Mouse (Mus musculus) intestine, embryonic 14.5 days (tissue): ENCODE measurements around the gene Hbq1b. TPM values are rescaled to one million over a fixed set of nuclear protein-coding genes. Genes with fewer than 3 reads are reported as not detected.
"Not testable (repeated sequence)": the region's sequence is repeated elsewhere in the genome, so short reads cannot be mapped to it uniquely, and the experiment has no call there.

ENCODE experiments used
- ATAC-seq: fragments of 200-750 bp; cut with Nextera tagmentation; replicated peaks from 2 replicates; pipeline ENCODE4 v1.8.0; 2017; ENCODE audit warnings: low read depth, moderate number of reproducible peaks, moderate TSS enrichment, moderate library complexity; ENCODE audit not compliant: low FRiP score, low TSS enrichment
- DNase-seq: peaks from one replicate; pipeline ENCODE4 v3.0.0-alpha.2; 2018; ENCODE audit warnings: low spot score
- H3K27ac ChIP-seq: fragments of 300-500 bp; sonication (generic); 2 replicates; pipeline ENCODE4 v1.5.1; 2014; ENCODE audit warnings: low read depth, mild to moderate bottlenecking, control low read depth
- H3K27me3 ChIP-seq: fragments of 300-500 bp; sonication (generic); replicated peaks from 2 replicates; pipeline ENCODE4 v1.6.1; 2014; ENCODE audit warnings: low read length, control low read depth; ENCODE audit not compliant: control insufficient read depth, insufficient read depth
- H3K36me3 ChIP-seq: fragments of 300-500 bp; sonication (generic); 2 replicates; pipeline ENCODE4 v1.6.1; 2014; ENCODE audit warnings: low read length, control low read depth; ENCODE audit not compliant: control insufficient read depth, insufficient read depth
- H3K4me1 ChIP-seq: fragments of 300-500 bp; sonication (generic); replicated peaks from 2 replicates; pipeline ENCODE4 v1.6.1; 2014; ENCODE audit warnings: low read length, control low read depth, mixed read lengths; ENCODE audit not compliant: control insufficient read depth, insufficient read depth
- H3K4me2 ChIP-seq: fragments of 300-500 bp; sonication (generic); 2 replicates; pipeline ENCODE4 v1.6.1; 2014; ENCODE audit warnings: low read length
- H3K4me3 ChIP-seq: fragments of 300-500 bp; sonication (generic); 2 replicates; pipeline ENCODE4 v1.5.1; 2014; ENCODE audit warnings: low read depth, low read length, control low read depth, mixed read lengths
- H3K9ac ChIP-seq: fragments of 300-500 bp; sonication (generic); 2 replicates; pipeline ENCODE4 v1.6.1; 2014; ENCODE audit warnings: mild to moderate bottlenecking, low read length
- H3K9me3 ChIP-seq: fragments of 300-500 bp; sonication (generic); 2 replicates; pipeline ENCODE4 v1.6.1; 2016; ENCODE audit warnings: low read length, control low read depth; ENCODE audit not compliant: control insufficient read depth
- WGBS: fragments of 180-500 bp; shearing (Covaris S2); extraction: QIAGEN DNeasy Blood & Tissue Kit; methylation state at CpG from one replicate; pipeline ENCODE4 v1.1.7; 2014; 5-methylcytosine and 5-hydroxymethylcytosine counted together
- polyA plus RNA-seq: library from polyadenylated mRNA; unstranded; fragments of >200 nt; fragmentation: Nextera tagmentation; extraction: Ambion mirVana; gene quantifications from 2 replicates; pipeline ENCODE4 v1.2.1, GENCODE M21; 2014

Gene Hbq1b
- polyA plus RNA-seq, 1 experiment from 2014 or later = 0.45 TPM

- 0 out of 2 replicates have a peak, but pooled peaks cover 5% of the 10 kb centered on the region for H3K27me3 ChIP-seq
- no peaks in the 10 kb centered on the region for H3K36me3 ChIP-seq
- H3K4me1 ChIP-seq = no peaks in the 10 kb centered on the region
- ATAC-seq = no peak
- H3K9ac ChIP-seq = no peak overlapping the region
- no peaks in the 10 kb centered on the region for H3K9me3 ChIP-seq
- no peak for DNase-seq
- H3K4me2 ChIP-seq = no peak overlapping the region
- 65% methylated on average over 9 of the region's 9 CpGs for WGBS
- H3K4me3 ChIP-seq = no peak overlapping the region
- no peak overlapping the region for H3K27ac ChIP-seq
These were observed 694 bp downstream of the Hbq1b start for GRCm38 (mm10) chr11:32287493-32287825.

DNA sequence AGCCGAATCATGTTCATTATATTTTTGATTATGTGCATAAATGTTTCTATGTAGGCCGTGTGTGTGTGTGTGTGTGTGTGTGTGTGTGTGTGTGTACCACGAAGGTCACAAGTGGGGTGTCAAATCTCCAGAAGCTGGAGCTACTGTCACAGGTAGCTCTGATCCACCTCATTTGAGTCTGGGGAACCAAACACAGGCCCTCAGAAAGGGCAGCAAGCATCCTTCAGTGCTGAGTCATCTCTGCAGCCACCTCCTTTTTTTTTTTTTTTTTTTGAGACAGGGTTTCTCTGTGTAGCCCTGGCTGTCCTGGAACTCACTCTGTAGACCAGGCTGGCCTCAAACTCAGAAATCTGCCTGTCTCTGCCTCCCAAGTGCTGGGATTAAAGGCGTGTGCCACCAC, 6.1 kb downstream of the Hbq1b start:
- not testable (repeated sequence) for H3K9ac ChIP-seq, H3K27ac ChIP-seq, H3K4me2 ChIP-seq, DNase-seq, ATAC-seq, H3K27me3 ChIP-seq, H3K4me3 ChIP-seq, H3K9me3 ChIP-seq, H3K4me1 ChIP-seq, H3K36me3 ChIP-seq
- 79% methylated on average over 4 of the region's 4 CpGs for WGBS

- not testable (repeated sequence) for H3K4me3 ChIP-seq, DNase-seq, H3K4me2 ChIP-seq, H3K9me3 ChIP-seq, ATAC-seq, H3K27me3 ChIP-seq, H3K4me1 ChIP-seq, H3K9ac ChIP-seq, H3K27ac ChIP-seq, H3K36me3 ChIP-seq
- WGBS = 56% methylated on average over 3 of the region's 3 CpGs
These were observed 6.7 kb downstream of the Hbq1b start for GRCm38 (mm10) chr11:32293479-32293878.

GRCm38 (mm10) chr11:32296203-32296602, 9.4 kb downstream of the Hbq1b start, which contains the start of gene Hba-a2:
TSS of gene Hba-a2 (plus strand) at chr11:32296489.
- WGBS = no CpG with 5 or more reads among the region's 4 CpGs
- H3K9me3 ChIP-seq = not testable (repeated sequence)

DNA sequence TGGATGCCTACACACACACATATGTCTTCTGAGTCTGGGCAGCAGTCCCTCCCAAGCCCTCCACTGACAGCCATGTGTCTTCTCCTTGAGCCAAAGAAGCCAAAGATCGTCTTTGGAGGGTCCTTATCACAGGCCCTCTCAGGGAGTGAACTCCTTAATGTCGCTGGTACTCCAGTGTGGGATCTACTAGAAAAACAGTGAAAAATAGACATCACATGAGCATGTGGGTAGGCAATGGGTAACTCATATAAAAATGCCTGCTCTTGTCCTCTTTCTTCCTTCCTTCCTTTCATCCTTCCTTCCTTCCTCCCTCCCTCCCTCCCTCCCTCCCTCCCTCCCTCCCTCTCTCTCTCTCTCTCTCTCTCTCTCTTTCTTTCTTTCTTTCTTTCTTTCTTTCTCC, 10.7 kb downstream of the Hbq1b start:
- H3K4me2 ChIP-seq, H3K27me3 ChIP-seq, H3K9me3 ChIP-seq, DNase-seq, ATAC-seq, H3K4me3 ChIP-seq, H3K36me3 ChIP-seq, H3K9ac ChIP-seq, H3K4me1 ChIP-seq, H3K27ac ChIP-seq: not testable (repeated sequence)
- WGBS = 26% methylated on average over 2 of the region's 2 CpGs

More at GRCm38 (mm10) chr11:32296203-32296602, 9.4 kb downstream of the Hbq1b start, which contains the start of gene Hba-a2:
- not testable (repeated sequence) for H3K4me3 ChIP-seq, H3K36me3 ChIP-seq, ATAC-seq, H3K9ac ChIP-seq, DNase-seq, H3K4me1 ChIP-seq, H3K27me3 ChIP-seq, H3K27ac ChIP-seq, H3K4me2 ChIP-seq

DNA sequence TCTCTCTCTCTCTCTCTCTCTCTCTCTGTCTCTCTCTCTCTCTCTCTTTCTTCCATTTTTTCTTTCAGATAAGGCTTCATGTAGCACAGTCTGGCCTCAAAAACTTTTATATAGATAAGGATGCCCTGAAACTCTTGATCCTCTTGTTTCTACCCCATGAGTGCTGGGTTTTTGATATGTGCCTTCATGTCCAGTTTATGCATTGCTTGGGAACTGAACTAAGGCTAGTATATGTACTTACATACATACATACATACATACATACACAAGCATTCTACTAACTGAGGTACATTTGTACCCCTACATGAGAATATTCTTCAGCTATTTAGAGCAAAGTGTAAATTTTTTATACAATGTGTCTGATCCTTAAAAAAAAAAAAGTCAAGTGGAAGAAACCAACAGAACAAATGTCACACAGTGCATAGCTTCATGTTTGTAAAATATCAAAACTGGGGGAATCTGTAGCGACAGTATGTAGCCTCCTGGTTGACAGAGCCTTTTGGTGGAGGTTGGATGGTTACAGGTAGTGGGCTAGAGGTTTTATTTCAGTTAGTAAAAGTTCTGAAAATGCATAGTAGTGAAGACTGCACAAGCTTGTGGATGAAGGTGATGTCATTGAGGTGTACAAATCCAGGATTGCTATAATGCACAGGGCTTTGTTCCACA, 11.2 kb downstream of the Hbq1b start:
- Histone ChIP-seq H3K4me1 (no peaks in the 10 kb centered on the region), H3K27ac (no peak overlapping the region), H3K4me3 (no peak overlapping the region), H3K36me3 (no peaks in the 10 kb centered on the region), H3K9me3 (no peaks in the 10 kb centered on the region), H3K4me2 (no peak overlapping the region), H3K27me3 (peaks cover 9% of the 10 kb centered on the region; the same call in 1 of the 2 replicates), H3K9ac (no peak overlapping the region)
- DNase-seq = no peak
- 88% methylated on average over 1 of the region's 1 CpGs for WGBS
- ATAC-seq = no peak

DNA sequence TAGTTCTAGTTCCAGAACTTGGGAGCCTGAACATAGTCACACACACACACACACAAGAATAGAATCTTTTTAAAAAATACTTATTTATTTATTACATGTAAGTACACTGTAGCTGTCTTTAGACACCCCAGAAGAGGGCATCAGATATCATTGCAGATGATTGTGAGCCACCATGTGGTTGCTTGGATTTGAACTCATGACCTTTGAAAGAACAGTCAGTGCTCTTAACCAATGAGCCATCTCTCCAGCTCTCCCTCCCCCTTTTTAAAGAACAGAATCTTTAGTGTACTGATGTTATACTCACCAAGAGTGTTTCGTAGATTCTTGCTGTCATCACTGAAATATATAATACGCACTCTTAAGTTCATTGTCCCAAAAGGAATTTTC, 11.8 kb downstream of the Hbq1b start:
- Histone ChIP-seq H3K36me3 (no peaks in the 10 kb centered on the region), H3K4me2 (no peak overlapping the region), H3K4me1 (no peaks in the 10 kb centered on the region), H3K27me3 (peaks cover 9% of the 10 kb centered on the region; the same call in 1 of the 2 replicates), H3K9ac (no peak overlapping the region), H3K27ac (no peak overlapping the region), H3K4me3 (no peak overlapping the region), H3K9me3 (no peaks in the 10 kb centered on the region)
- ATAC-seq = no peak
- DNase-seq = no peak
- WGBS = 95% methylated on average over 2 of the region's 2 CpGs

DNA sequence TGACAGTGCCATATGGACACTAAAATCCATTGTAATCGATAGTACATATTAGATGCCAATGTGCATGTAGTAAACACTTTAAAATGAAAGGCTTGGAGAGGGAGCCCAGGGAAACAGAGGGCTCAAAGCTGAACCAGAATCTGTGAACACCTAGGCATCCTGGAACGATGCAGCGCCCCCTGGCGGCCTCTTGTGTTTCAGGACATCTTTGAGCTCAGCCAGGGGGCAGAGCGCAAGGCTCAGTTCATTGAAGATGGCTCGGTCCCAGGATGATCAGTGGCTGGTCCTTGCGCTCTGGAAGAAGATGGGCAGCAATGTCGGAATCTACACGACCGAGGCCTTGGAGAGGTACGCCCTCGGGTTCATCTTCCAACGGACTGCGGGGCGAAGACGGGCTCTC, 13.1 kb downstream of the Hbq1b start, which contains the start of gene Hbq1a:
TSS of gene Hbq1a (plus strand) at position 205 of the 400 bp plus-strand sequence.
- 0 out of 2 replicates have a peak, but pooled peaks have one; percentile 30 for ATAC-seq
- H3K4me3 ChIP-seq = not testable (repeated sequence)
- peak; percentile 73 for DNase-seq

More for the DNA sequence above, 13.1 kb downstream of the Hbq1b start, which contains the start of gene Hbq1a:
- not testable (repeated sequence) for H3K27me3 ChIP-seq, H3K4me1 ChIP-seq, H3K27ac ChIP-seq, H3K36me3 ChIP-seq, H3K9ac ChIP-seq, H3K9me3 ChIP-seq
- H3K4me2 ChIP-seq = peak within 1 kb of the TSS; percentile 41
- WGBS = 4% methylated on average over 16 of the region's 16 CpGs
